Mouse (Mus musculus) heart, adult 2 months (tissue): Measurements from ENCODE around the gene Rnf141. TPM values are rescaled to one million over a fixed set of nuclear protein-coding genes. Genes with fewer than 3 reads are reported as not detected.

Source experiments
- DNase-seq, 2 experiments: peaks; one replicate each; pipeline ENCODE4 v3.0.0; 2021
- H3K27ac ChIP-seq: fragments of 200-600 bp; 2 replicates; pipeline ENCODE4 v1.8.1; 2022
- H3K27me3 ChIP-seq: fragments of 200-500 bp; 2 replicates; pipeline ENCODE4 v1.6.1; 2012; ENCODE audit warnings: mild to moderate bottlenecking, low read length, inconsistent platforms, mixed read lengths; ENCODE audit not compliant: control insufficient read depth, insufficient read depth
- H3K36me3 ChIP-seq: fragments of 200-500 bp; 2 replicates; pipeline ENCODE4 v1.6.1; 2012; ENCODE audit warnings: low read length, inconsistent platforms; ENCODE audit not compliant: control insufficient read depth, insufficient read depth
- H3K4me1 ChIP-seq: fragments of 200-500 bp; 2 replicates; pipeline ENCODE4 v1.6.1; 2011; ENCODE audit warnings: low read length; ENCODE audit not compliant: control insufficient read depth, insufficient read depth
- H3K4me3 ChIP-seq: fragments of 200-600 bp; 2 replicates; pipeline ENCODE4 v1.8.1; 2022
- H3K79me2 ChIP-seq: fragments of 200-500 bp; replicated peaks from 2 replicates; pipeline ENCODE4 v1.6.1; 2012; ENCODE audit warnings: mild to moderate bottlenecking, inconsistent platforms, low read length, moderate library complexity, mixed read lengths; ENCODE audit not compliant: control insufficient read depth, insufficient read depth
- H3K9ac ChIP-seq: fragments of 200-500 bp; 2 replicates; pipeline ENCODE4 v1.6.1; 2012; ENCODE audit warnings: low read depth, mild to moderate bottlenecking, control low read depth, inconsistent platforms, low read length, mixed read lengths
- CTCF ChIP-seq: fragments of 200-600 bp; IDR thresholded peaks from 2 replicates; pipeline ENCODE4 v1.8.1; 2022; ENCODE audit warnings: antibody characterized with exemption, mild to moderate bottlenecking, moderate library complexity
- EP300 ChIP-seq: fragments of 200-500 bp; IDR thresholded peaks from 2 replicates; pipeline ENCODE4 v1.6.1; 2011; ENCODE audit warnings: low read depth, low read length, control low read depth; ENCODE audit not compliant: insufficient read depth
- POLR2A ChIP-seq: fragments of 200-500 bp; IDR thresholded peaks from 2 replicates; pipeline ENCODE4 v1.6.1; 2011; ENCODE audit warnings: mild to moderate bottlenecking, low read depth, low read length, control low read depth; ENCODE audit not compliant: insufficient read depth
- WGBS: fragments of 180-500 bp; shearing (Covaris S2); methylation state at CpG from one replicate; pipeline ENCODE4 v1.1.7; 2018; 5-methylcytosine and 5-hydroxymethylcytosine counted together
- intact Hi-C: fragments of 180-260 bp; cut with DNase I; formaldehyde crosslinking; loops from one replicate; pipeline ENCODE4 v1.15.1; 2025
- polyA plus RNA-seq: library from polyadenylated mRNA; depleted of rRNA; stranded (reverse); fragments of >200 nt; gene quantifications from 2 replicates; pipeline ENCODE4 v1.2.3, GENCODE M21; 2012
- total RNA-seq, 2 experiments: library from RNA; stranded (reverse); gene quantifications; 2 replicates each; pipeline ENCODE4 v1.2.3; 2021

Rnf141 gene
- total and polyA plus RNA-seq, 3 experiments: 19.4 to 36.4 (median 33.2) TPM

GRCm38 (mm10) chr7:110801028-110801427, 43.2 kb downstream of the Rnf141 start:
- no peak overlapping the region for H3K4me3 ChIP-seq
- intact Hi-C loops: loop anchor here (1.0 to 10.0 kb wide), 6 partner anchors 28 to 514 kb away; no protein-coding TSS in a partner anchor
- H3K27me3 ChIP-seq: no peaks in the 10 kb centered on the region
- peak; percentile 92 for TF ChIP-seq EP300
- no peak for TF ChIP-seq CTCF
- DNase-seq: peak; percentile 79 to 85
- no peak overlapping the region for H3K27ac ChIP-seq
- H3K36me3 ChIP-seq: no peaks in the 10 kb centered on the region
- H3K4me1 ChIP-seq: no peaks in the 10 kb centered on the region; the same call in 1 of the 2 replicates
- 2% methylated on average over 4 of the region's 4 CpGs for WGBS
- no peak overlapping the region for H3K9ac ChIP-seq
- no peaks in the 10 kb centered on the region for H3K79me2 ChIP-seq

- H3K4me3 ChIP-seq: no peak overlapping the region
- no peak for DNase-seq
- no peaks in the 10 kb centered on the region for H3K36me3 ChIP-seq
- no peaks in the 10 kb centered on the region for H3K79me2 ChIP-seq
- no peak for TF ChIP-seq CTCF
- TF ChIP-seq POLR2A: no peak
- TF ChIP-seq EP300: no peak
- intact Hi-C loops: no loop called here
- no peaks in the 10 kb centered on the region; the same call in 1 of the 2 replicates for H3K4me1 ChIP-seq
- WGBS: 71% methylated on average over 11 of the region's 11 CpGs
- H3K27me3 ChIP-seq: no peaks in the 10 kb centered on the region
- no peak overlapping the region for H3K27ac ChIP-seq
- no peak overlapping the region for H3K9ac ChIP-seq
Measured at GRCm38 (mm10) chr7:110797722-110798409, 46.4 kb downstream of the Rnf141 start.

- Histone ChIP-seq H3K4me1 (no peaks in the 10 kb centered on the region; the same call in 1 of the 2 replicates), H3K9ac (no peak overlapping the region), H3K27me3 (no peaks in the 10 kb centered on the region), H3K27ac (no peak overlapping the region), H3K4me3 (no peak overlapping the region), H3K79me2 (no peaks in the 10 kb centered on the region), H3K36me3 (no peaks in the 10 kb centered on the region)
- no peak for TF ChIP-seq EP300
- no peak for TF ChIP-seq CTCF
- no peak for TF ChIP-seq POLR2A
- DNase-seq: peak in 1 of 2 experiments; percentile 47
- WGBS: 69% methylated on average over 12 of the region's 12 CpGs
- intact Hi-C loops: no loop called here
Measured at GRCm38 (mm10) chr7:110796367-110797051, 47.7 kb downstream of the Rnf141 start.

GRCm38 (mm10) chr7:110794722-110795121, 49.5 kb downstream of the Rnf141 start:
- Histone ChIP-seq H3K27ac (no peak overlapping the region), H3K27me3 (no peaks in the 10 kb centered on the region), H3K79me2 (no peaks in the 10 kb centered on the region), H3K4me3 (no peak overlapping the region), H3K9ac (no peak overlapping the region), H3K36me3 (no peaks in the 10 kb centered on the region), H3K4me1 (no peaks in the 10 kb centered on the region; the same call in 1 of the 2 replicates)
- intact Hi-C loops: no loop called here
- DNase-seq: no peak
- 77% methylated on average over 4 of the region's 4 CpGs for WGBS
- no peak for TF ChIP-seq CTCF
- no peak for TF ChIP-seq EP300
- TF ChIP-seq POLR2A: no peak

GRCm38 (mm10) chr7:110792834-110793233, 51.4 kb downstream of the Rnf141 start:
- 90% methylated on average over 2 of the region's 2 CpGs for WGBS
- Histone ChIP-seq H3K36me3 (no peaks in the 10 kb centered on the region; the same call in 1 of the 2 replicates), H3K27me3 (no peaks in the 10 kb centered on the region), H3K4me3 (no peak overlapping the region), H3K79me2 (no peaks in the 10 kb centered on the region), H3K9ac (no peak overlapping the region), H3K27ac (no peak overlapping the region), H3K4me1 (peaks cover 2% of the 10 kb centered on the region)
- TF ChIP-seq EP300: no peak
- TF ChIP-seq CTCF: no peak
- TF ChIP-seq POLR2A: no peak
- intact Hi-C loops: no loop called here
- DNase-seq: no peak

GRCm38 (mm10) chr7:110792201-110792600, 52.1 kb downstream of the Rnf141 start:
- no peaks in the 10 kb centered on the region for H3K27me3 ChIP-seq
- H3K4me1 ChIP-seq: peaks cover 6% of the 10 kb centered on the region
- no peak overlapping the region for H3K9ac ChIP-seq
- H3K36me3 ChIP-seq: no peaks in the 10 kb centered on the region; the same call in 1 of the 2 replicates
- no peak overlapping the region for H3K4me3 ChIP-seq
- no peak for DNase-seq
- WGBS: 84% methylated on average over 5 of the region's 5 CpGs
- TF ChIP-seq EP300: no peak
- TF ChIP-seq POLR2A: no peak
- TF ChIP-seq CTCF: no peak
- intact Hi-C loops: no loop called here
- H3K27ac ChIP-seq: no peak overlapping the region
- no peaks in the 10 kb centered on the region for H3K79me2 ChIP-seq
